1 mouse cellular context compared by ENCODE assay signal in genomic region chr11:101641710-101642642, GRCm38 (mm10).
A peak's percentile ranks its signal among the peaks of the same experiment; 100 is the strongest.
TF ChIP-seq lines count a peak whose summit lies in the region.

No protein-coding gene starts in this region.

TF ChIP-seq in CH12.LX, 34 proteins besides CTCF, POLR2A, EP300 and RAD21 (continued from another document):
- TF ChIP-seq HCFC1 (IDR thresholded peaks at IDR 0.05; ENCODE audit: low read depth, low read length) (peak; percentile 34), TBP (conservative IDR thresholded peaks at IDR 0.05; ENCODE audit: low read depth, low read length) (peak; percentile 86), JUND (conservative IDR thresholded peaks at IDR 0.05; ENCODE audit: low read depth, low read length) (0 out of 2 replicates have a peak, but pooled peaks have one; percentile 5), POLR2AphosphoS2 (IDR thresholded peaks at IDR 0.05; ENCODE audit: low read depth, low read length) (peak; percentile 97), ZNF384 (IDR thresholded peaks at IDR 0.05; ENCODE audit: low read depth, low read length) (peak; percentile 77; the same call in 1 of the 2 replicates), TCF12 (IDR thresholded peaks at IDR 0.05; ENCODE audit: low read depth, low read length) (peak; percentile 4; the same call in 1 of the 2 replicates), MAFK (IDR thresholded peaks at IDR 0.05; ENCODE audit: insufficient replicate concordance, low read length) (0 out of 2 replicates have a peak, but pooled peaks have one; percentile 5), ETS1 (conservative IDR thresholded peaks at IDR 0.05; ENCODE audit: low read depth, low read length) (peak; percentile 71), ZMIZ1 (IDR thresholded peaks at IDR 0.05; ENCODE audit: low read depth, low read length) (peak; percentile 97), NELFE (IDR thresholded peaks at IDR 0.05; ENCODE audit: low read depth, low read length) (peak; percentile 64)
